Mouse (Mus musculus) spleen, adult 2 months (tissue): ENCODE data around the gene Gls2. TPM values are rescaled to one million over a fixed set of nuclear protein-coding genes. Genes with fewer than 3 reads are reported as not detected.

Source experiments
- DNase-seq, 2 experiments: peaks; one replicate each; pipeline versions ENCODE4 v3.0.0 to v3.0.0-alpha.2; 2012 to 2021; ENCODE audit warnings: low spot score in 2 of 2, low read depth in 1 of 2
- H3K27ac ChIP-seq: fragments of 200-500 bp; 2 replicates; pipeline ENCODE4 v1.5.1; 2012; ENCODE audit warnings: low read length, inconsistent platforms; ENCODE audit not compliant: insufficient read depth
- H3K27me3 ChIP-seq: fragments of 200-500 bp; 2 replicates; pipeline ENCODE4 v1.6.1; 2012; ENCODE audit warnings: mild to moderate bottlenecking, moderate library complexity, low read length, inconsistent platforms; ENCODE audit not compliant: control insufficient read depth, insufficient read depth
- H3K36me3 ChIP-seq: fragments of 200-500 bp; 2 replicates; pipeline ENCODE4 v1.6.1; 2012; ENCODE audit warnings: mild to moderate bottlenecking, low read length, inconsistent platforms; ENCODE audit not compliant: control insufficient read depth, insufficient read depth
- H3K4me1 ChIP-seq: fragments of 200-500 bp; 2 replicates; pipeline ENCODE4 v1.6.1; 2011; ENCODE audit warnings: inconsistent platforms; ENCODE audit not compliant: control insufficient read depth, insufficient read depth, insufficient read length
- H3K4me3 ChIP-seq: fragments of 200-500 bp; 2 replicates; pipeline ENCODE4 v1.5.1; 2011; ENCODE audit warnings: mild to moderate bottlenecking, inconsistent platforms; ENCODE audit not compliant: insufficient read depth, insufficient read length; ENCODE audit errors: extremely low read depth
- CTCF ChIP-seq: fragments of 200-500 bp; IDR thresholded peaks from 2 replicates; pipeline ENCODE4 v1.5.1; 2011; ENCODE audit warnings: mild to moderate bottlenecking, inconsistent platforms; ENCODE audit not compliant: insufficient read depth, insufficient read length, insufficient replicate concordance; ENCODE audit errors: extremely low read depth
- POLR2A ChIP-seq: fragments of 200-500 bp; IDR thresholded peaks from 2 replicates; pipeline ENCODE4 v1.6.1; 2011; ENCODE audit warnings: low read depth, low read length, inconsistent platforms
- WGBS: fragments of 180-500 bp; shearing (Covaris S2); methylation state at CpG from one replicate; pipeline ENCODE4 v1.1.7; 2018; 5-methylcytosine and 5-hydroxymethylcytosine counted together
- polyA plus RNA-seq: library from polyadenylated mRNA; depleted of rRNA; stranded (reverse); fragments of >200 nt; gene quantifications from 2 replicates; pipeline ENCODE4 v1.2.3, GENCODE M21; 2012

Gene Gls2
- polyA plus RNA-seq, 1 experiment = 4.7 TPM

- WGBS = 96% methylated on average over 6 of the region's 6 CpGs
- DNase-seq = no peak
These were observed 1.1 kb upstream of the Gls2 start for GRCm38 (mm10) chr10:128193113-128193512.

GRCm38 (mm10) chr10:128194551-128195461 is 549 bp downstream of the Gls2 start:
- TF ChIP-seq POLR2A (no peak), CTCF (no peak)
- peak overlapping the region; percentile 65; the same call in 1 of the 2 replicates for H3K4me3 ChIP-seq
- H3K4me1 ChIP-seq = peaks cover 6% of the 10 kb centered on the region
- peaks cover 13% of the 10 kb centered on the region for H3K27me3 ChIP-seq
- H3K27ac ChIP-seq = no peak overlapping the region
- H3K36me3 ChIP-seq = no peaks in the 10 kb centered on the region
- DNase-seq = no peak
- 3% methylated on average over 67 of the region's 79 CpGs for WGBS

More at GRCm38 (mm10) chr10:128193113-128193512, 1.1 kb upstream of the Gls2 start:
- Histone ChIP-seq H3K27me3 (peaks cover 13% of the 10 kb centered on the region), H3K36me3 (no peaks in the 10 kb centered on the region), H3K27ac (no peak overlapping the region), H3K4me1 (peaks cover 6% of the 10 kb centered on the region), H3K4me3 (no peak overlapping the region)
- TF ChIP-seq CTCF (no peak), POLR2A (no peak)

GRCm38 (mm10) chr10:128201856-128202255 is 7.6 kb downstream of the Gls2 start:
- no peak for DNase-seq
- no peak overlapping the region for H3K4me3 ChIP-seq
- no peak overlapping the region for H3K27ac ChIP-seq

GRCm38 (mm10) chr10:128204941-128205340 is 10.7 kb downstream of the Gls2 start:
- H3K27ac ChIP-seq = no peak overlapping the region
- no peaks in the 10 kb centered on the region for H3K27me3 ChIP-seq
- peaks cover 2% of the 10 kb centered on the region; the same call in 1 of the 2 replicates for H3K36me3 ChIP-seq
- no peaks in the 10 kb centered on the region for H3K4me1 ChIP-seq
- no peak overlapping the region for H3K4me3 ChIP-seq
- no peak for TF ChIP-seq CTCF
- TF ChIP-seq POLR2A = no peak
- no peak for DNase-seq
- WGBS = 94% methylated on average over 15 of the region's 15 CpGs

More at GRCm38 (mm10) chr10:128201856-128202255, 7.6 kb downstream of the Gls2 start:
- Histone ChIP-seq H3K4me1 (no peaks in the 10 kb centered on the region), H3K27me3 (no peaks in the 10 kb centered on the region), H3K36me3 (0 out of 2 replicates have a peak, but pooled peaks cover 2% of the 10 kb centered on the region)
- 88% methylated on average over 6 of the region's 6 CpGs for WGBS
- TF ChIP-seq CTCF = no peak
- TF ChIP-seq POLR2A = no peak

GRCm38 (mm10) chr10:128208326-128208725 is 14.1 kb downstream of the Gls2 start:
- DNase-seq = no peak
- Histone ChIP-seq H3K27ac (no peak overlapping the region), H3K36me3 (peaks cover 2% of the 10 kb centered on the region; the same call in 1 of the 2 replicates), H3K4me1 (no peaks in the 10 kb centered on the region; the same call in 1 of the 2 replicates), H3K4me3 (no peak overlapping the region), H3K27me3 (no peaks in the 10 kb centered on the region)
- no peak for TF ChIP-seq CTCF
- no peak for TF ChIP-seq POLR2A
- 94% methylated on average over 10 of the region's 10 CpGs for WGBS

GRCm38 (mm10) chr10:128209311-128210009 is 15.2 kb downstream of the Gls2 start:
- no peak overlapping the region for H3K27ac ChIP-seq
- H3K36me3 ChIP-seq = peaks cover 2% of the 10 kb centered on the region; the same call in 1 of the 2 replicates
- no peak for DNase-seq
- WGBS = 92% methylated on average over 11 of the region's 11 CpGs
- H3K27me3 ChIP-seq = no peaks in the 10 kb centered on the region
- no peaks in the 10 kb centered on the region; the same call in 1 of the 2 replicates for H3K4me1 ChIP-seq
- H3K4me3 ChIP-seq = no peak overlapping the region
- TF ChIP-seq POLR2A (no peak), CTCF (no peak)
